Mouse (Mus musculus) stomach, embryonic 14.5 days (tissue): ENCODE measurements around the gene Mtmr12. TPM values are rescaled to one million over a fixed set of nuclear protein-coding genes. Genes with fewer than 3 reads are reported as not detected.
A peak's percentile ranks its signal among the peaks of the same experiment; 100 is the strongest.
"Not testable (repeated sequence)": the region's sequence is repeated elsewhere in the genome, so short reads cannot be mapped to it uniquely, and the experiment has no call there.

Source experiments
- ATAC-seq: fragments of 200-750 bp; cut with Nextera tagmentation; 2 replicates; pipeline ENCODE4 v1.8.0; 2017; ENCODE audit warnings: low read depth, moderate TSS enrichment; ENCODE audit not compliant: insufficient number of reproducible peaks, insufficient read depth, low FRiP score
- H3K27ac ChIP-seq: fragments of 300-500 bp; sonication (generic); 2 replicates; pipeline ENCODE4 v1.5.1; 2014; ENCODE audit warnings: mild to moderate bottlenecking, low read length, moderate library complexity, mixed read lengths
- H3K27me3 ChIP-seq: fragments of 300-500 bp; sonication (generic); 2 replicates; pipeline ENCODE4 v1.6.1; 2014; ENCODE audit warnings: low read length, control low read depth, mixed read lengths; ENCODE audit not compliant: control insufficient read depth, insufficient read depth
- H3K36me3 ChIP-seq: fragments of 300-500 bp; sonication (generic); 2 replicates; pipeline ENCODE4 v1.6.1; 2014; ENCODE audit warnings: mild to moderate bottlenecking, control low read depth, low read length, moderate library complexity, mixed read lengths; ENCODE audit not compliant: control insufficient read depth, insufficient read depth
- H3K4me1 ChIP-seq: fragments of 300-500 bp; sonication (generic); 2 replicates; pipeline ENCODE4 v1.6.1; 2014; ENCODE audit warnings: low read length, control low read depth, mixed read lengths; ENCODE audit not compliant: control insufficient read depth, insufficient read depth
- H3K4me2 ChIP-seq: fragments of 300-500 bp; sonication (generic); replicated peaks from 2 replicates; pipeline ENCODE4 v1.6.1; 2014; ENCODE audit warnings: low read depth, low read length, control low read depth
- H3K4me3 ChIP-seq: fragments of 300-500 bp; sonication (generic); 2 replicates; pipeline ENCODE4 v1.5.1; 2014; ENCODE audit warnings: low read depth, low read length, control low read depth
- H3K9ac ChIP-seq: fragments of 300-500 bp; sonication (generic); replicated peaks from 2 replicates; pipeline ENCODE4 v1.6.1; 2014; ENCODE audit warnings: low read depth, mild to moderate bottlenecking, control low read depth, low read length, moderate library complexity, mixed read lengths
- H3K9me3 ChIP-seq: fragments of 300-500 bp; sonication (generic); 2 replicates; pipeline ENCODE4 v1.6.1; 2016; ENCODE audit warnings: low read depth, low read length, control low read depth; ENCODE audit not compliant: control insufficient read depth
- WGBS: fragments of 180-500 bp; shearing (Covaris S2); extraction: QIAGEN DNeasy Blood & Tissue Kit; methylation state at CpG from one replicate; pipeline ENCODE4 v1.1.7; 2014; 5-methylcytosine and 5-hydroxymethylcytosine counted together
- polyA plus RNA-seq: library from polyadenylated mRNA; unstranded; fragments of >200 nt; fragmentation: Nextera tagmentation; extraction: Ambion mirVana; gene quantifications from 2 replicates; pipeline ENCODE4 v1.2.1, GENCODE M21; 2014

Mtmr12 gene
- polyA plus RNA-seq, 1 experiment from 2014 or later = 22.0 TPM

- no peak overlapping the region for H3K27ac ChIP-seq
- no peaks in the 10 kb centered on the region for H3K9me3 ChIP-seq
- no peak for ATAC-seq
- no peak overlapping the region for H3K9ac ChIP-seq
- 84% methylated on average over 6 of the region's 6 CpGs for WGBS
- H3K36me3 ChIP-seq = no peaks in the 10 kb centered on the region
- H3K27me3 ChIP-seq = no peaks in the 10 kb centered on the region
- H3K4me2 ChIP-seq = no peak overlapping the region; the same call in 1 of the 2 replicates
- H3K4me1 ChIP-seq = peaks cover 23% of the 10 kb centered on the region
- no peak overlapping the region for H3K4me3 ChIP-seq
Measured at GRCm38 (mm10) chr15:12197361-12197760, 7.5 kb upstream of the Mtmr12 start.

GRCm38 (mm10) chr15:12200021-12200420 is 4.8 kb upstream of the Mtmr12 start:
- H3K4me3 ChIP-seq = no peak overlapping the region
- WGBS = 83% methylated on average over 7 of the region's 7 CpGs
- ATAC-seq = no peak
- no peaks in the 10 kb centered on the region for H3K36me3 ChIP-seq
- H3K9ac ChIP-seq = no peak overlapping the region
- H3K9me3 ChIP-seq = no peaks in the 10 kb centered on the region
- H3K27me3 ChIP-seq = no peaks in the 10 kb centered on the region
- peaks cover 11% of the 10 kb centered on the region for H3K4me1 ChIP-seq
- no peak overlapping the region for H3K27ac ChIP-seq
- H3K4me2 ChIP-seq = no peak overlapping the region

DNA sequence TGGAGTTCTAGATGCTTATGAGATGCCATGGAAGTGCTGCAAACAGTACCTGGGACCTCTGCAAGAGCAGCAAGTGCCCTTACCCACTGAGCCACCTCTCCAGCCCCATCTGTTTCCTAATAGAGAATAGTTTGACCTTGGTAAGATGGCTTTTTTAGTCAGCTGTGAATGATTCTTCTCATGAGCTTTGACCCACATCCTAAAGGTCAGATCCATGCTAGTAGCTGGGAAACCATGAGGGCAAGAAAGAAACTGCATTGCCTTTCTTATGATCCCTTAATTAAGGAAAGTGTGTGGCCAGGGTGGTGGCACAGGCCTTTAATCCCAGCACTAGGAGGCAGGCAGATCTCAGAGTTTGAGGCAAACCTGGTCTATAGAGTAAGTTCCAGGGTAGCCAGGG is 3.0 kb upstream of the Mtmr12 start:
- H3K4me2 ChIP-seq = no peak overlapping the region
- no peaks in the 10 kb centered on the region for H3K36me3 ChIP-seq
- H3K4me1 ChIP-seq = peaks cover 16% of the 10 kb centered on the region
- ATAC-seq = no peak
- no peak overlapping the region for H3K27ac ChIP-seq
- H3K9ac ChIP-seq = no peak overlapping the region
- H3K4me3 ChIP-seq = no peak overlapping the region
- H3K9me3 ChIP-seq = no peaks in the 10 kb centered on the region
- no peaks in the 10 kb centered on the region for H3K27me3 ChIP-seq

DNA sequence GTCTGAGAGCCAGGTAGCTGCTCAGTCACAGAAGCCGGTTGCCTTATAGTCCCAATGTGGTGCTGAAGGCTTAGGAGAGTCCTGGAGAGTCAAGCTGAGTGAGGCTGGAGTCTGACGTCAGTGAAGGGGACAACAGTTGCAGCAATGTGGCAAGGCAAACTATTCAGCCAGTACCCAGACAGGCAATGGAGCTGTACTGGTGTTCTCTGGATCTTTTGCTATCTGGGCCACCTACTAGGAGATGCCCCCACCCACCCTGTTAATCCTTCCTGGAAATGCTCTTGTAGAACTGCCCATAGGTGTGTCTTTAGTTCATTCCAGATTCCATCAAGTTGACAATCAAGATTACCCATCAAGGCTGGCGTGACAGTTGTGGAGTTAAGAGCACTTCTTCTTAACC is 2.4 kb upstream of the Mtmr12 start:
- H3K4me3 ChIP-seq = no peak overlapping the region
- no peak overlapping the region for H3K9ac ChIP-seq
- H3K9me3 ChIP-seq = no peaks in the 10 kb centered on the region
- H3K4me2 ChIP-seq = no peak overlapping the region
- 81% methylated on average over 3 of the region's 3 CpGs for WGBS
- ATAC-seq = no peak
- H3K36me3 ChIP-seq = no peaks in the 10 kb centered on the region; the same call in 1 of the 2 replicates
- H3K27ac ChIP-seq = no peak overlapping the region
- H3K27me3 ChIP-seq = no peaks in the 10 kb centered on the region
- H3K4me1 ChIP-seq = peaks cover 22% of the 10 kb centered on the region

GRCm38 (mm10) chr15:12203008-12203407 is 1.8 kb upstream of the Mtmr12 start:
- not testable (repeated sequence) for H3K27me3 ChIP-seq, H3K4me2 ChIP-seq, H3K9me3 ChIP-seq, ATAC-seq, H3K9ac ChIP-seq, H3K36me3 ChIP-seq, H3K4me3 ChIP-seq, H3K27ac ChIP-seq
- 96% methylated on average over 5 of the region's 5 CpGs for WGBS
- peaks cover 25% of the 10 kb centered on the region for H3K4me1 ChIP-seq

GRCm38 (mm10) chr15:12203512-12204318 is 1.1 kb upstream of the Mtmr12 start:
- 14% methylated on average over 10 of the region's 10 CpGs for WGBS
- Histone ChIP-seq H3K36me3 (no peaks in the 10 kb centered on the region; the same call in 1 of the 2 replicates), H3K4me2 (peak overlapping the region; percentile 54), H3K4me3 (peak overlapping the region; percentile 83), H3K9me3 (no peaks in the 10 kb centered on the region), H3K27ac (peak overlapping the region; percentile 82; the same call in 1 of the 2 replicates), H3K9ac (0 out of 2 replicates have a peak overlapping the region, but pooled peaks have one; percentile 15), H3K27me3 (no peaks in the 10 kb centered on the region), H3K4me1 (peaks cover 25% of the 10 kb centered on the region)
- no peak for ATAC-seq

DNA sequence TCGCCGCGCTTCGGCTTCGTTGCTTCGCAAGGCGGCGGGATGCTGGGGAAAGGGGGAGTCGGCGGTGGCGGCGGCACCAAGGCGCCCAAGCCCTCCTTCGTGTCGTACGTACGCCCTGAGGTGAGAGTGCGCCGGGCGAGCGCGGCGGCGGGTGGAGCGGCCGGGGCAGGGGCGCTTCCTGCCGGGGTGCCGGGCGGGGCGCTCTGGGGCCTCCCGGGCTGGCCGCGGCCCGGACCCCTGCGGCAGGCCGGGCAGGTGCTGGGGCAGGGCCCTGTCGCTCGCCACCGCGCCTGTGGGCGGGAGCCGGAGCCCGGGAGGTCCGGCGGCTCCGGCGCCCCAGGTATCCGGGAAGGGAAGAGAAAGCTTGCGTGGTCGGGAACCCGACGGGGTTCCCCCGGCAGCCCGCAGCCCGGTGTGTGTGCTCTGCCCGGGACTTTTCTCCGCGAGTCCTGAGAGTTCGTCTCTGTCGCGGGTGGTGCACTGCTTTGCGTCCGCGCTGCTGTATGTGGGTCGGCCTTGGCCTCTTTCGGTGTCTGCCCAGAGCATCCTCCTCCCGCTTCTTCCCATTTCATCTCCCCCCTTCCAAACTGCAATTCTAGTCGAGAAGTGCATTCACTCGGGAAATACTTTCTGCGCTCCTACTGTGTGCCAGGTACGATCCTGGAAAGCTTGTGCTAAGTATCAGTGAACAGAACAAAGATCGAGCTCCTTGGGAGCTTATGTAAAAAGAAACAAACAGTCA is 503 bp downstream of the Mtmr12 start:
- Histone ChIP-seq H3K9ac (peak overlapping the region; percentile 86), H3K36me3 (no peaks in the 10 kb centered on the region; the same call in 1 of the 2 replicates), H3K9me3 (no peaks in the 10 kb centered on the region), H3K27ac (peak overlapping the region; percentile 85), H3K4me1 (peaks cover 25% of the 10 kb centered on the region), H3K4me2 (peak overlapping the region; percentile 72), H3K4me3 (peak overlapping the region; percentile 83), H3K27me3 (no peaks in the 10 kb centered on the region)
- under 1% methylated on average over 71 of the region's 73 CpGs for WGBS
- peak; percentile 84 for ATAC-seq

DNA sequence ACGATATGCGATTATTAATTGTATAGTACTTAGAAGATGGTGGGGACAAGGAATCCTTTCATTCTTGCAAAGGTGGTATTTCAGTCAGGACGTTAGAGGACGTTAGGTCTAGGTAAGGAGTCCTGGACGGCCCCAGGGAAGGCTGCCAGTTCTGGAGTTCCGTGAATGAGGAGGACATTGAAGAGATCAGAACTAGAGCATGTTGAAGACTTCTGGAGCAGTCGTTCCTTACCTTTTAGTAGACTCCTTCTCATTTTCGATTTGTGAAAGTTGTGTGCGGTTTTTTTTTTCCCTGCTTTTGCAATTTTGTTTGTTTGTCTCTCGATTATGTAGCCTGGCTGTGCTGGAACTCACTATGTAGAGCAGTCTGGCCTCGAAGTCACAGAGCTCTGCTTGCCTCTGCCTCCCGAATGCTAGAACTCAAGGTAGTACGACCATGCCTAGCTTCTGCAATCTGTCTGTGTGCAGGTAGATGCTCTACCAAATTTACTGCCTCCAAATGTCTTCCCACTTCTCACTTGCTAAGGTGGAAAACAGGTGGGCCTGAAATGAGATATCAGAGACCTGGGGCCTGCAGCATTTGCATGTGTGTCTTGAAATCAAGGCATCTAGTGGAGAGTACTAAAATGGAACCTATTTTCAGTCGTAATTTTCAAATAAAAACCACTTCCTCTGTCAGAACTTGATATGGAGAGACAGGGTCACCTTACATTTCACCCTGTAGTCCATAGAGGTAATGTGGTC is 1.2 kb downstream of the Mtmr12 start:
- Histone ChIP-seq H3K4me3 (peak overlapping the region; percentile 83), H3K27ac (peak overlapping the region; percentile 85; the same call in 1 of the 2 replicates), H3K27me3 (no peaks in the 10 kb centered on the region), H3K4me1 (peaks cover 25% of the 10 kb centered on the region), H3K36me3 (no peaks in the 10 kb centered on the region; the same call in 1 of the 2 replicates), H3K9ac (peak overlapping the region; percentile 86), H3K4me2 (peak overlapping the region; percentile 72), H3K9me3 (no peaks in the 10 kb centered on the region)
- no peak for ATAC-seq
- 32% methylated on average over 14 of the region's 14 CpGs for WGBS
